Mouse (Mus musculus): ENCODE data around the gene Sema3f. TPM values are rescaled to one million over a fixed set of nuclear protein-coding genes. Genes with fewer than 3 reads are reported as not detected.

Gene Sema3f
- polyA plus RNA-seq, 1 experiment from 2014 or later = 13.2 TPM

- H3K9ac ChIP-seq (ENCODE audit: low read length) = peak overlapping the region; percentile 97
- WGBS = under 1% methylated on average over 35 of the region's 35 CpGs
- peaks cover 49% of the 10 kb centered on the region for H3K4me1 ChIP-seq (replicated peaks; ENCODE audit: control insufficient read depth, insufficient read depth, low read length)
- no peaks in the 10 kb centered on the region for H3K9me3 ChIP-seq (ENCODE audit: control insufficient read depth, low read length)
- no peaks in the 10 kb centered on the region for H3K27me3 ChIP-seq (ENCODE audit: control insufficient read depth, insufficient read depth, low read length)
- H3K4me2 ChIP-seq (ENCODE audit: low read depth, low read length, severe bottlenecking) = peak overlapping the region; percentile 100
- no peak for DNase-seq (ENCODE audit: low spot score)
- H3K36me3 ChIP-seq (ENCODE audit: control insufficient read depth, insufficient read depth, low read length) = no peaks in the 10 kb centered on the region; the same call in 1 of the 2 replicates
- peak overlapping the region; percentile 87 for H3K27ac ChIP-seq (ENCODE audit: low read depth, low read length)
- no peak; the same call in 1 of the 2 replicates for ATAC-seq (replicated peaks; ENCODE audit: low FRiP score)
- peak overlapping the region; percentile 89 for H3K4me3 ChIP-seq (ENCODE audit: low read depth, low read length)
Measured at GRCm38 (mm10) chr9:107634406-107635278, 75.6 kb downstream of the Sema3f start.

GRCm38 (mm10) chr9:107633661-107634405 lies 76.4 kb downstream of the Sema3f start:
- Histone ChIP-seq H3K4me1 (replicated peaks; ENCODE audit: control insufficient read depth, insufficient read depth, low read length) (peaks cover 56% of the 10 kb centered on the region), H3K9ac (ENCODE audit: low read length) (peak overlapping the region; percentile 97), H3K4me2 (ENCODE audit: low read depth, low read length, severe bottlenecking) (peak overlapping the region; percentile 100), H3K36me3 (ENCODE audit: control insufficient read depth, insufficient read depth, low read length) (no peaks in the 10 kb centered on the region; the same call in 1 of the 2 replicates), H3K9me3 (ENCODE audit: control insufficient read depth, low read length) (no peaks in the 10 kb centered on the region), H3K4me3 (ENCODE audit: low read depth, low read length) (peak overlapping the region; percentile 89), H3K27ac (ENCODE audit: low read depth, low read length) (peak overlapping the region; percentile 87), H3K27me3 (ENCODE audit: control insufficient read depth, insufficient read depth, low read length) (no peaks in the 10 kb centered on the region)
- 1% methylated on average over 15 of the region's 15 CpGs for WGBS
- ATAC-seq (replicated peaks; ENCODE audit: low FRiP score) = no peak
- no peak for DNase-seq (ENCODE audit: low spot score)

GRCm38 (mm10) chr9:107633091-107633660 lies 77.1 kb downstream of the Sema3f start:
- no peak for ATAC-seq (replicated peaks; ENCODE audit: low FRiP score)
- peak overlapping the region; percentile 87 for H3K27ac ChIP-seq (ENCODE audit: low read depth, low read length)
- peak overlapping the region; percentile 89 for H3K4me3 ChIP-seq (ENCODE audit: low read depth, low read length)
- peak overlapping the region; percentile 97 for H3K9ac ChIP-seq (ENCODE audit: low read length)
- H3K27me3 ChIP-seq (ENCODE audit: control insufficient read depth, insufficient read depth, low read length) = no peaks in the 10 kb centered on the region
- H3K9me3 ChIP-seq (ENCODE audit: control insufficient read depth, low read length) = no peaks in the 10 kb centered on the region
- under 1% methylated on average over 33 of the region's 33 CpGs for WGBS
- peak overlapping the region; percentile 100 for H3K4me2 ChIP-seq (ENCODE audit: low read depth, low read length, severe bottlenecking)
- H3K4me1 ChIP-seq (replicated peaks; ENCODE audit: control insufficient read depth, insufficient read depth, low read length) = peaks cover 62% of the 10 kb centered on the region
- peak; percentile 82 for DNase-seq (ENCODE audit: low spot score)
- no peaks in the 10 kb centered on the region; the same call in 1 of the 2 replicates for H3K36me3 ChIP-seq (ENCODE audit: control insufficient read depth, insufficient read depth, low read length)

GRCm38 (mm10) chr9:107632478-107632877 lies 77.8 kb downstream of the Sema3f start:
- DNase-seq (ENCODE audit: low spot score) (no peak), ATAC-seq (replicated peaks; ENCODE audit: low FRiP score) (no peak)
- Histone ChIP-seq H3K4me3 (ENCODE audit: low read depth, low read length) (peak overlapping the region; percentile 89), H3K36me3 (ENCODE audit: control insufficient read depth, insufficient read depth, low read length) (no peaks in the 10 kb centered on the region; the same call in 1 of the 2 replicates), H3K9me3 (ENCODE audit: control insufficient read depth, low read length) (no peaks in the 10 kb centered on the region), H3K4me1 (replicated peaks; ENCODE audit: control insufficient read depth, insufficient read depth, low read length) (peaks cover 65% of the 10 kb centered on the region), H3K4me2 (ENCODE audit: low read depth, low read length, severe bottlenecking) (peak overlapping the region; percentile 100), H3K9ac (ENCODE audit: low read length) (peak overlapping the region; percentile 97), H3K27ac (ENCODE audit: low read depth, low read length) (peak overlapping the region; percentile 87), H3K27me3 (ENCODE audit: control insufficient read depth, insufficient read depth, low read length) (no peaks in the 10 kb centered on the region)
- 44% methylated on average over 6 of the region's 6 CpGs for WGBS

- Histone ChIP-seq H3K4me2 (ENCODE audit: low read depth, low read length, severe bottlenecking) (peak overlapping the region; percentile 100), H3K4me3 (ENCODE audit: low read depth, low read length) (peak overlapping the region; percentile 89), H3K4me1 (replicated peaks; ENCODE audit: control insufficient read depth, insufficient read depth, low read length) (peaks cover 66% of the 10 kb centered on the region), H3K9me3 (ENCODE audit: control insufficient read depth, low read length) (no peaks in the 10 kb centered on the region), H3K9ac (ENCODE audit: low read length) (peak overlapping the region; percentile 97), H3K36me3 (ENCODE audit: control insufficient read depth, insufficient read depth, low read length) (no peaks in the 10 kb centered on the region; the same call in 1 of the 2 replicates), H3K27me3 (ENCODE audit: control insufficient read depth, insufficient read depth, low read length) (no peaks in the 10 kb centered on the region), H3K27ac (ENCODE audit: low read depth, low read length) (peak overlapping the region; percentile 100)
- WGBS = 66% methylated on average over 8 of the region's 8 CpGs
- DNase-seq (ENCODE audit: low spot score) = no peak
- ATAC-seq (replicated peaks; ENCODE audit: low FRiP score) = no peak
Measured at GRCm38 (mm10) chr9:107631861-107632260, 78.4 kb downstream of the Sema3f start.

Other genes starting within 250 kb of the Sema3f start
- 40.2 and 43.7 TPM in 2 replicates for gene Tmem115, start 176.5 kb downstream of the Sema3f start, polyA plus RNA-seq (2014; fragmentation: Nextera tagmentation; extraction: Ambion mirVana)
- gene Cyb561d2, start 168.3 kb downstream of the Sema3f start, polyA plus RNA-seq (2014; fragmentation: Nextera tagmentation; extraction: Ambion mirVana) = 14.3 and 18.7 TPM in 2 replicates
- 40.7 and 43.7 TPM in 2 replicates for gene Nprl2, start 168.2 kb downstream of the Sema3f start, polyA plus RNA-seq (2014; fragmentation: Nextera tagmentation; extraction: Ambion mirVana)
- gene Zmynd10, start 163.2 kb downstream of the Sema3f start, polyA plus RNA-seq (2014; fragmentation: Nextera tagmentation; extraction: Ambion mirVana) = 1.1 and 2.3 TPM in 2 replicates
- 48.2 and 51.8 TPM in 2 replicates for gene Rassf1, start 158.9 kb downstream of the Sema3f start, polyA plus RNA-seq (2014; fragmentation: Nextera tagmentation; extraction: Ambion mirVana)
- gene Tusc2, start 147.2 kb downstream of the Sema3f start, polyA plus RNA-seq (2014; fragmentation: Nextera tagmentation; extraction: Ambion mirVana) = 81.9 and 93.0 TPM in 2 replicates
- gene Hyal2, start 142.5 kb downstream of the Sema3f start, polyA plus RNA-seq (2014; fragmentation: Nextera tagmentation; extraction: Ambion mirVana) = 129 and 139 TPM in 2 replicates
- 6.0 and 6.2 TPM in 2 replicates for gene Hyal1, start 133.5 kb downstream of the Sema3f start, polyA plus RNA-seq (2014; fragmentation: Nextera tagmentation; extraction: Ambion mirVana)
- gene Naa80, start 131.6 kb downstream of the Sema3f start, polyA plus RNA-seq (2014; fragmentation: Nextera tagmentation; extraction: Ambion mirVana) = 11.3 and 15.2 TPM in 2 replicates
- 0.39 TPM in 1 of 2 replicates, not detected in the other for gene Hyal3, start 129.7 kb downstream of the Sema3f start, polyA plus RNA-seq (2014; fragmentation: Nextera tagmentation; extraction: Ambion mirVana)
- 35.0 and 37.2 TPM in 2 replicates for gene Ifrd2, start 122.8 kb downstream of the Sema3f start, polyA plus RNA-seq (2014; fragmentation: Nextera tagmentation; extraction: Ambion mirVana)
- gene Sema3b, start 101.2 kb downstream of the Sema3f start, polyA plus RNA-seq (2014; fragmentation: Nextera tagmentation; extraction: Ambion mirVana) = 1.7 TPM in 2 replicates
- gene Gnai2, start 75.1 kb downstream of the Sema3f start, polyA plus RNA-seq (2014; fragmentation: Nextera tagmentation; extraction: Ambion mirVana) = 527 and 580 TPM in 2 replicates
- gene Slc38a3, start 40.9 kb downstream of the Sema3f start, polyA plus RNA-seq (2014; fragmentation: Nextera tagmentation; extraction: Ambion mirVana) = 6.7 TPM in 2 replicates
- 1.6 and 2.6 TPM in 2 replicates for gene Gnat1, start 30.8 kb downstream of the Sema3f start, polyA plus RNA-seq (2014; fragmentation: Nextera tagmentation; extraction: Ambion mirVana)
- gene Rbm5, start 60.5 kb upstream of the Sema3f start, polyA plus RNA-seq (2014; fragmentation: Nextera tagmentation; extraction: Ambion mirVana) = 198 and 206 TPM in 2 replicates
- gene Rbm6, start 162.8 kb upstream of the Sema3f start, polyA plus RNA-seq (2014; fragmentation: Nextera tagmentation; extraction: Ambion mirVana) = 112 and 119 TPM in 2 replicates
- 14.7 and 14.9 TPM in 2 replicates for gene Mon1a, start 177.7 kb upstream of the Sema3f start, polyA plus RNA-seq (2014; fragmentation: Nextera tagmentation; extraction: Ambion mirVana)
- gene Mst1r, start 196.4 kb upstream of the Sema3f start, polyA plus RNA-seq (2014; fragmentation: Nextera tagmentation; extraction: Ambion mirVana) = 0.36 and 0.43 TPM in 2 replicates
- not detected in 2 replicates for gene Actl11, start 218.0 kb upstream of the Sema3f start, polyA plus RNA-seq (2014; fragmentation: Nextera tagmentation; extraction: Ambion mirVana)
- 7.4 and 8.0 TPM in 2 replicates for gene Camkv, start 225.2 kb upstream of the Sema3f start, polyA plus RNA-seq (2014; fragmentation: Nextera tagmentation; extraction: Ambion mirVana)
- gene Traip, start 239.7 kb upstream of the Sema3f start, polyA plus RNA-seq (2014; fragmentation: Nextera tagmentation; extraction: Ambion mirVana) = 38.2 and 39.7 TPM in 2 replicates

Data from forebrain, embryonic 11.5 days (tissue).